Mouse (Mus musculus): ENCODE data around the gene Pcyt1a. TPM values are rescaled to one million over a fixed set of nuclear protein-coding genes. Genes with fewer than 3 reads are reported as not detected.

Gene Pcyt1a
- polyA plus RNA-seq, 1 experiment, result 24.5 TPM

- WGBS, result 85% methylated on average over 8 of the region's 8 CpGs
- DNase-seq (ENCODE audit: low read depth, low spot score), result no peak
Observed at GRCm38 (mm10) chr16:32506298-32506697, 75.6 kb downstream of the Pcyt1a start.

- DNase-seq (ENCODE audit: low read depth, low spot score), result no peak
- WGBS, result 88% methylated on average over 7 of the region's 7 CpGs
Observed at GRCm38 (mm10) chr16:32506868-32507267, 76.1 kb downstream of the Pcyt1a start.

DNA sequence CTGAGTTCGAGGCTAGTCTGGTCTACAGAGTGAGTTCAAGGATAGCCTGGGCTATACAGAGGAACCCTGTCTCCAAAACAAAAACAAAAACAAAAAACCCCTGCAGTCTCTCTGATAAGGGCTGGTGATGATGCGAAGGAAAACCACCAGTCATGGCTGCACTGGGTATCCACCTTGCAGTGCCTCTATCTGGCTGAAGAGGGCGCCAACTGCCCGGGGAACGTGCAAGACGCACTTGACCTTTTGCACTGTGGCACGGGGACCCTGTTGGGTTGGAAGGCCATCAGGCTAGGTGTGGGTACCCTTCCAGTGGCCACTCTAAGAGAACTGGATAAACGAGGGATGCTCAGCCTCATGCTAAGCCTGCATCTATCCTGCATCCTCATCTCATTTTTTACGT, 76.7 kb downstream of the Pcyt1a start:
- no peak for DNase-seq (ENCODE audit: low read depth, low spot score)
- WGBS, result 26% methylated on average over 9 of the region's 9 CpGs

- no peak for DNase-seq (ENCODE audit: low read depth, low spot score)
- 61% methylated on average over 5 of the region's 5 CpGs for WGBS
Observed at GRCm38 (mm10) chr16:32508035-32508434, 77.3 kb downstream of the Pcyt1a start.

DNA sequence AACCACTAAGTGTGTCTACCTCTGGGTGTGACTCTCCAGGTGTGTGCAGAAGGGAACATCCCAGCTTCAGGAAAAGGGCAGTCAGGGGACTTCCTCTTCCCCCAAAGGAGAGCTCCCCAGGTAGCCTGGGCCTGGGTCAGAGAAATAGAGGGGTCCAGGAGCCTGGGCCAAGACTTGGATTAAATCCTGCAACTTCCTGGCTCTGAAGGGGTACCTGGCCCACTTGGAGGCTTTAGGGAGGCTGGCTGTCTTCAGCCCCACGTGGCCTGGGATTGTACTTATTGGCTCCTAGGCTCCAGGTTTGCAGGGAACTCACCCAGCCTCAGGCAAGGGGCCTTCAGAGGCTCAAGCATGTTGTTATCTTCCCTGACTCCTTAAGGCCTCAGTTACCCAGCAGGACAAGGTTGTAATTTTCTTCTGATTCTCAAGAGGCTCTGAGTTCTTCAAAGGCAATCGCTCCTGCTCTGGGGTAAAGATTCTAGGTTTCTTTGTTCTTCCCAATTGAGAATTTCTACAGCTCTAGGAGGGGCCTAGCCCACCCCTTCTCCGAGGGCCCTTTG, 77.9 kb downstream of the Pcyt1a start:
- no peak for DNase-seq (ENCODE audit: low read depth, low spot score)
- WGBS, result 35% methylated on average over 3 of the region's 3 CpGs

- WGBS, result 38% methylated on average over 9 of the region's 9 CpGs
- DNase-seq (ENCODE audit: low read depth, low spot score), result no peak
Observed at GRCm38 (mm10) chr16:32509066-32509942, 78.6 kb downstream of the Pcyt1a start.

DNA sequence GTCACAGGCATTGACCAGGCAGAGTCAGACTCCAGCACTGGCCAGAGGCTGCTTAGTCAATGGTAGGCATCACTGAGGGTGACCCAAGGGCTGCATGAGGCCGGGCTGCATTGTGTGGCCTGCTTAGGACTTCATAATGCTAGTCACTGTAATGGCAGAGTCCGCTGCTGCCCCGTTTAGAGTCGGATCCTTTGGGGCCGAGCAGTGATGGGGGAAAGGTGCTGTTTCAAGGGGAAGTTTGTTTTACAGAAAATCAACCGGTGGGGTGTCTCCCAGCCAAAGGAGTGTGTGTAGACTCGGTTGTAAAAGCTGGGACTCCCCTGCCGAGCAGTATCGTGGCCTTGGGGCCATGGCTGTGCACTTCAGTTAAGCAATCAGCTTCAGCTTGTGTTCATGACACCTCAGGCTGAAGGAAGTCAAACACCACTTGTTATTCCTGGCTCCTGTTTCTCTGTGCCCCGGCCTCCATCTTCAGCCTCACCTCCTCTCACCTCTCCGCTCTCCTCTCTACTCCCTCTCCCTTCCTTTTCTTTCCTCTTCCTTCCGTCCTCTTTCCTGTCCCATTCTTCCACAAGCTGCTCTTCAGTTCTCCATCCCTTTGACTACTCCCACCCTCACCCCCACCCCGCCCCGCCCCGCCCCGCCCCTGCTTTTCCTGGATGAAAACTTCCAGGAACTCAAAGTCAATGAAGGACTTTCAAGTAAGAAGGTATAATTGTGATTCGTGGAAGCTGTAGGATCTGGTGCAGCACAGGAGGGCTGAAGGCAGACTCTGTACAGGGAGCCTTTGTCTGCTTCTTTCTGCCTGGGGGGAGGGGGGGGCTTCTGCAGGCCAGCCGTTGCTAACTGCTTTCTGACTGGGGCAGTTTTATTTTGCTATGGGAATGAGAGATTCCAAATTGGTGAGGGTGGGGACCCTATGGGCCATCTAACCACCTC, 79.9 kb downstream of the Pcyt1a start:
- DNase-seq (ENCODE audit: low read depth, low spot score), result no peak
- 40% methylated on average over 18 of the region's 18 CpGs for WGBS

DNA sequence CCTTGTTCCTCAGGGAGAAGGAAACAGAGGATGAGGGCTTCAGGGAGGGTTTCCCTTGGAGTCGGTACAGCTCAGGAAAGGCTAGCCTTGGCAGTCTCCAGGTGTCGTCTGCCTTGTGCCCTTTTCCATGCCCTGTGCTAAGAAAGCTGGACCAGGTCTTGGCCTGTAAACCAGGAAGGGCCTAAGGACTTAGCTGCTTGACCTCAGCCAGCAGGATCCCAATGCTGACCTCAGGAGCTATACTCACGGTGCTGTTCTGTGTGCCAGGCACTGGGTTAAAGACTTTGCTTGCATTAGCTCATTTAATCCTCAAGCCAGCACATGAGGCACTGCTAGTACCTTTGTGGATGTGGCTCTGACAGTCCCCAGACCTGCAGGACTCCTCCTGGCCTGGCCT, 80.6 kb downstream of the Pcyt1a start:
- DNase-seq (ENCODE audit: low read depth, low spot score), result no peak
- WGBS, result 70% methylated on average over 3 of the region's 3 CpGs

- 76% methylated on average over 8 of the region's 8 CpGs for WGBS
- no peak for DNase-seq (ENCODE audit: low read depth, low spot score)
Observed at GRCm38 (mm10) chr16:32511827-32512490, 81.2 kb downstream of the Pcyt1a start.

DNA sequence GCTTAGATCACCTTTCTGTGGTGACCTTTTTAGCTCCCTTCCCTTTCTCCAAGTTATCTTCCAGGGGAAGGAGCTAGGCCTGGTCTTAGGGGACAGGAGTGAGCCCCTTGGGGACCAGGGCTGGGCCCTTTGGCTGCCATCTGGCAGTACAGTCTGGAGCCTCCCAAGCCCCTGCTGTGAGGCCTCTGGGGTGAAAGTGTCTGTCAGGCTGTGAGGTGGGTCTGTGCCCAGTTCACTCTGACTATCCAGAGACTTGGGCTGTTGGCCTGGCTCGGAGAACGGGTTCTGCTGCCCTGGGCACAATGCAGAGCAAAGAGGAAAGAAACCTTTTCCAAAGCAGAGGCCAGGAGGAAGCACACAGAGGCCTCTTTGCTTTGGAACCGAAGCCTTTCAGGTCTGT, 82.2 kb downstream of the Pcyt1a start:
- no peak for DNase-seq (ENCODE audit: low read depth, low spot score)
- 74% methylated on average over 3 of the region's 3 CpGs for WGBS

DNA sequence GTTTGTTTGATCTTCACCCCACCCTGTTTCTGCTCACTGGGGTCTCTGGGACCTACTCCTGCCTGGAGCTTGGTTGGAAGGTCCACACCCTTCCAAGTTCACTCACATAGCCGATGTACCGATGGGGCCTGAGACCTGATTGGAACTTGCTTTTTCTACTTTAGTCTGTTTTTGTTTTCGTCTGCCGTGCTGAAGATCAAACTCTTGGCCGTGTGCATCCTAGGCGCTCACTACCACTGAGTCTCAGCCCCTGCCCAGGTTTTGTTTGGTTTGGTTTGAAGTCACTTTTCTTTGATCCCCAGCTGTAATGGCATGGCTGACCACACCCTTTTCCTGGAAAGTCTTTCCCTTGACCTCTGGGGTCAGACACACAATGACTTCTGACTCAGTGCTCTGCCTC, 82.7 kb downstream of the Pcyt1a start:
- no peak for DNase-seq (ENCODE audit: low read depth, low spot score)
- 91% methylated on average over 6 of the region's 6 CpGs for WGBS

- 97% methylated on average over 6 of the region's 6 CpGs for WGBS
- DNase-seq (ENCODE audit: low read depth, low spot score), result no peak
Observed at GRCm38 (mm10) chr16:32513948-32514347, 83.2 kb downstream of the Pcyt1a start.

DNA sequence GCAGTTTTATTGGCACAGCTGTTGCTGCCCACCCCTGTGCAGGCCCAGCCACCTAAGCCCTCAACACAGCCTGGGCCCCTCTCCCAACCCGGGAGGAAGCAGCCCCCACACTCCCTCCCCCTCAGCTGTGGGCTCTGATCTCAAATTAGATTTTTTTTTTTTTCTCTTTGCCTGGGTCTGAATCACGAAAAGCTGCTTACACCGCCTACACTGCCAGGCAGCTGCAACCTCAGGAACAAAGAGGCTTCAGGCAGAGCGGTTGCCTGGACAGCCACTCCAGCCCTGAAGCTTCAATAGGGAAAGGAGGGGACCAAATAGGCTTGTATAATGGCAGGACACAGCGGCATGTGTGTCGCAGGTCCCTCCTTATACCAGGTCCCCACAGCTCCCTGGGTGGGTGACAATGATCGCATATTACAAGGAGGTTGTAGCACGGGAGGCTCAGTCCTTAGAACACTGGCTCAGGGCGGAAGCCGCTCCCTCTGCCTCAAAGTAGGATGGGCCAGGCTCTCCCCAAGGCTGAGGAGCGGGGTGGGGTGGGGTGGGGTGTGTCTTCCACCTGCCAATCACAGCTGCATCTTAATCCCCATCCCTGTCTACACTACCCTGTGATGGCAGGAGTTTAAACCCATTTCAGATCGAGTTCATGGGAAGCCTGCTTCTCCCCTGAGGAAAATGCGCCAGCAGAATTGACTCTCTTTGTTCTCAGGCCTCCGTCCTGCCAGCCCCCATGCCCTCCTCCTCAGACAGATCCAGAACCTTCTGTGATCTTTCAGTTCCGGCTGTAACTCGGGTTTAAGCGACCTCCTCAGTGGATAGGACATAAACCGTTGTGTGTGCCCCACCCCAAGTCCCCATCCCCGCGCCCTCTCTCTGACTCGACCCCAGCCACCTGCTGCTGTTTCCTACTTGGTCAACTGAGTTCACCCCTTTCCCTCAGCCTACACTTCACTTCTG, 85.6 kb downstream of the Pcyt1a start:
- 16% methylated on average over 21 of the region's 21 CpGs for WGBS
- no peak for DNase-seq (ENCODE audit: low read depth, low spot score)

- 51% methylated on average over 12 of the region's 12 CpGs for WGBS
- no peak for DNase-seq (ENCODE audit: low read depth, low spot score)
Observed at GRCm38 (mm10) chr16:32517785-32518481, 87.2 kb downstream of the Pcyt1a start.

GRCm38 (mm10) chr16:32519656-32520371, 89.1 kb downstream of the Pcyt1a start:
- 66% methylated on average over 15 of the region's 15 CpGs for WGBS

DNA sequence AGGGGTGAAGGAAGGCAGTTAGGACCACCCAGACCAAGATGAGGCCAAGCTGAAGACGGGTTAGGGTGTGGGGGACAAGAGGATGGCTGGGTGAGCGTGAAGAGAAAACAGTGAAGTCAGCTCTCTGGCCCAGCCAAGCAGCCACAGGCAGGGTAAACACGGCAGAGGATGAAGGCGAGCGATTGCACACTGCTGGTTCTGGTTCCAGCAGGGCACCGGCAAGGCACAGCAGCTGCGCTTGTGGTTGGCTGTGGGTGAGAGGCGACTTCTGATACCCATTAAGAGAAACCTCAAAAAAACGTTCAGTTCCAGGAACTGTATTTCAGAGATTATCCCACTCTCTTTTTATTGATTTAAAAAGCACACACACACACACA, 89.6 kb downstream of the Pcyt1a start:
- 18% methylated on average over 9 of the region's 9 CpGs for WGBS
- DNase-seq (ENCODE audit: low read depth, low spot score), result no peak

More at GRCm38 (mm10) chr16:32519656-32520371, 89.1 kb downstream of the Pcyt1a start:
- no peak for DNase-seq (ENCODE audit: low read depth, low spot score)

DNA sequence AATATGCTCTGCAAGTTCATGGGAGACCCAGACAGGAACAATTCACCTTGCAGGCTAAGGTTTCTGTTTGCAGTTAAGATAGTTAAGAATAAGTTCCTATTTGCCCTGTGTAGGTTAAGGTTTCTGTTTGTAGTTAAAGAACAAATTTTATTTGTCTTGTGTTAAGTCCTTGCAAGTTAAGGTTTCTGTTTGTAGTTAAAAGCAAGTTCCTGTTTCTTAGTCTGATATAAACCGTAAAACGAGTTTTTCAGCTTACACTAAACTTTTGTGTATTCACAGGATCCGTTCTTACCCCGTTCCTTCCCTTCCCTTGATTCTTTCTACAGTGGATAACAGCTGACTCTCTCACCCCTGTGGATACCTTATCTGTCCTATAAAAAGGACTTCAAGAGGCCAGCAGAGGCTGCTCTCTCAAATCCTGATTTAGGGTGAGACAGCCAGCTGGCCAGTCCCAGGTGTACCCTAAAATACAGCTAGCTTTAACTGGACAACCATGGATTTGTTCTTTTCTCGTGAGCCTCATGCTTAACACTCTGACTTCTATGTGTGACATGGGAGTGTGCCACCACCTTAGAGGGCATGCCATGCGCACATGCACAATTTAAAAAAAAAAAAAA, 92.0 kb downstream of the Pcyt1a start:
- 30% methylated on average over 6 of the region's 6 CpGs for WGBS
- no peak for DNase-seq (ENCODE audit: low read depth, low spot score)

Measured in large intestine, adult 2 months (tissue).